Mouse (Mus musculus): ENCODE results near the gene Fmo6.

Gene Fmo6

GRCm38 (mm10) chr1:162937415-162937814 lies at the start of gene Fmo6:
Fmo6 (minus strand) TSS chr1:162937515.
- no peak for DNase-seq

- no peak for DNase-seq
These were observed 49.5 kb upstream of the Fmo6 start for GRCm38 (mm10) chr1:162986777-162987176.

- DNase-seq: no peak
These were observed 48.9 kb upstream of the Fmo6 start for GRCm38 (mm10) chr1:162986121-162986748.

- no peak for DNase-seq
These were observed 47.1 kb upstream of the Fmo6 start, which contains the start of gene Fmo3 for GRCm38 (mm10) chr1:162984428-162984827. Fmo3 (minus strand) TSS chr1:162984528.

GRCm38 (mm10) chr1:162963556-162963955 lies 26.2 kb upstream of the Fmo6 start:
- no peak for DNase-seq

- no peak for DNase-seq
These were observed 20.1 kb upstream of the Fmo6 start for GRCm38 (mm10) chr1:162957422-162957821.

- DNase-seq: no peak
These were observed 15.8 kb upstream of the Fmo6 start for GRCm38 (mm10) chr1:162953079-162953478.

- no peak for DNase-seq
These were observed 12.4 kb upstream of the Fmo6 start for GRCm38 (mm10) chr1:162949763-162950162.

GRCm38 (mm10) chr1:162947934-162948333 lies 10.6 kb upstream of the Fmo6 start:
- DNase-seq: no peak

GRCm38 (mm10) chr1:162946837-162947558 lies 9.7 kb upstream of the Fmo6 start:
- no peak for DNase-seq

- no peak for DNase-seq
These were observed 6.4 kb upstream of the Fmo6 start for GRCm38 (mm10) chr1:162943700-162944099.

- DNase-seq: no peak
These were observed 1.5 kb upstream of the Fmo6 start for GRCm38 (mm10) chr1:162938696-162939351.

GRCm38 (mm10) chr1:162937970-162938695 lies 818 bp upstream of the Fmo6 start:
- DNase-seq: no peak

- DNase-seq: no peak
These were observed 2.8 kb downstream of the Fmo6 start for GRCm38 (mm10) chr1:162934374-162935012.

- no peak for DNase-seq
These were observed 4.9 kb downstream of the Fmo6 start for GRCm38 (mm10) chr1:162932386-162932785.

- DNase-seq: no peak
These were observed 5.4 kb downstream of the Fmo6 start for GRCm38 (mm10) chr1:162931880-162932279.

GRCm38 (mm10) chr1:162931310-162931875 lies 5.9 kb downstream of the Fmo6 start:
- DNase-seq: no peak

GRCm38 (mm10) chr1:162930631-162931030 lies 6.7 kb downstream of the Fmo6 start:
- DNase-seq: no peak

- DNase-seq: no peak
These were observed 8.2 kb downstream of the Fmo6 start for GRCm38 (mm10) chr1:162929146-162929545.

GRCm38 (mm10) chr1:162925121-162925520 lies 12.2 kb downstream of the Fmo6 start:
- no peak for DNase-seq

GRCm38 (mm10) chr1:162916661-162917060 lies 20.7 kb downstream of the Fmo6 start:
- DNase-seq: no peak

GRCm38 (mm10) chr1:162914932-162915556 lies 22.3 kb downstream of the Fmo6 start:
- no peak for DNase-seq

All from right cerebral cortex, postnatal 14 days (tissue).